21 mouse cellular contexts compared by ENCODE assay signal in genomic region chr17:8636231-8636630, GRCm38 (mm10).
"Had no signal": no experiment of that assay in that cellular context is flagged by ENCODE, and none has a peak within 500 bp of the region (broad histone marks: within the 10 kb centered on the region; RNA-seq: fewer than 3 reads in every experiment).

No protein-coding gene starts in this region.

- DNase-seq: forebrain, postnatal 0 days; gastrocnemius, postnatal 36 days; heart, adult 18-20 months; heart, postnatal 14 days; heart, postnatal 36 days; kidney, adult 11 months; kidney, adult 8-10 months; kidney, postnatal 14 days; kidney, postnatal 36 days; left cerebral cortex, postnatal 4 days had no signal

- H3K4me2 ChIP-seq: heart, embryonic 13.5 days; heart, embryonic 15.5 days; hindbrain, embryonic 13.5 days; hindbrain, embryonic 15.5 days; limb, embryonic 13.5 days; limb, embryonic 15.5 days; liver, embryonic 12.5 days had no signal

- H3K4me1 ChIP-seq: heart, embryonic 10.5 days; heart, embryonic 13.5 days; heart, embryonic 15.5 days; liver, embryonic 12.5 days had no signal

- H3K36me3 ChIP-seq: heart, embryonic 10.5 days; heart, embryonic 13.5 days; heart, embryonic 15.5 days; hindbrain, embryonic 13.5 days; hindbrain, embryonic 15.5 days; limb, embryonic 13.5 days; limb, embryonic 15.5 days; liver, embryonic 12.5 days had no signal

- H3K27ac ChIP-seq: heart, embryonic 10.5 days; heart, embryonic 13.5 days; heart, embryonic 15.5 days; hindbrain, embryonic 13.5 days; hindbrain, embryonic 15.5 days; hindbrain, postnatal 0 days; kidney, postnatal 0 days; limb, embryonic 13.5 days; limb, embryonic 15.5 days; liver, embryonic 12.5 days had no signal

- H3K27me3 ChIP-seq: hindbrain, embryonic 15.5 days; limb, embryonic 13.5 days; liver, embryonic 12.5 days had no signal

- ATAC-seq: forebrain, postnatal 0 days; hindbrain, postnatal 0 days; intestine, embryonic 16.5 days; liver, embryonic 12.5 days had no signal

- H3K9ac ChIP-seq: forebrain, postnatal 0 days; heart, embryonic 13.5 days; heart, embryonic 15.5 days; hindbrain, embryonic 13.5 days; hindbrain, embryonic 15.5 days; limb, embryonic 13.5 days; limb, embryonic 15.5 days; liver, embryonic 12.5 days had no signal

- H3K4me3 ChIP-seq: heart, embryonic 10.5 days; heart, embryonic 13.5 days; heart, embryonic 15.5 days; hindbrain, embryonic 13.5 days; hindbrain, embryonic 15.5 days; limb, embryonic 13.5 days; limb, embryonic 15.5 days; liver, embryonic 12.5 days had no signal

- H3K9me3 ChIP-seq: heart, embryonic 10.5 days; heart, embryonic 13.5 days; heart, embryonic 15.5 days; hindbrain, embryonic 13.5 days; hindbrain, embryonic 15.5 days; limb, embryonic 13.5 days; limb, embryonic 15.5 days; liver, embryonic 12.5 days had no signal
